Mouse (Mus musculus): Measurements from ENCODE around the gene Tgoln1. TPM values are rescaled to one million over a fixed set of nuclear protein-coding genes. Genes with fewer than 3 reads are reported as not detected.

The Tgoln1 gene
- total and polyA plus RNA-seq, 2 experiments: 41.4 to 68.7 TPM

DNA sequence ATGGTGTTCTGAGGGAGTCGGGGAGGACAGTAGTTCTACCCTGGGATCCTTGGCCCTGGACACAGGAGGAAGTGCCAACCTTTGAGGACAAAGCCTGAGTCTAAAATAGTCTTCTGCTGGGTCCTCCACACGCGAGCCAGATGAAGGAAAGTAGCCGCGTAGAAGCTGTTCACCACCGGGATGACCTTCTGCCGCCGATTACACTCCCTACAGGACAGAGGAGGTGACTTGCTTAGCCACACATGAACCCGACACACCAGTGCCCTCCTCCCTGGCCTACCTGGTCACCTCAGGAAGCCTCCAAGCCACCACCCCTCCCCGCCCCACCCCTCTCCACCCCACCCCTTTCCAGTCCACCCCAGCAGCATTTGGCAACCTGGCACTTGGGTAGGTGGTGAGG lies 48.1 kb downstream of the Tgoln1 start:
- Histone ChIP-seq H3K4me3 (ENCODE audit: insufficient read depth, low read depth, low read length) (no peak overlapping the region), H3K4me1 (ENCODE audit: control insufficient read depth, insufficient read depth, low read length) (peaks cover 30% of the 10 kb centered on the region), H3K9ac (ENCODE audit: low read depth, low read length) (no peak overlapping the region), H3K79me2 (ENCODE audit: control insufficient read depth, insufficient read depth, low read length) (peaks cover 4% of the 10 kb centered on the region; the same call in 1 of the 2 replicates), H3K27ac (replicated peaks; ENCODE audit: insufficient read depth, low read depth, low read length) (peak overlapping the region; percentile 76; the same call in 1 of the 2 replicates), H3K36me3 (ENCODE audit: control insufficient read depth, insufficient read depth, low read length) (peaks cover 9% of the 10 kb centered on the region; the same call in 1 of the 2 replicates), H3K27me3 (ENCODE audit: control insufficient read depth, insufficient read depth, low read length) (no peaks in the 10 kb centered on the region)
- peak; percentile 55 for DNase-seq (ENCODE audit: extremely low read depth, low read depth, low spot score)
- TF ChIP-seq CTCF (IDR thresholded peaks at IDR 0.05; ENCODE audit: low read depth, low read length): no peak
- TF ChIP-seq POLR2A (IDR thresholded peaks at IDR 0.05; ENCODE audit: extremely low read depth, insufficient read depth, low read length): no peak
- 69% methylated on average over 10 of the region's 10 CpGs for WGBS

DNA sequence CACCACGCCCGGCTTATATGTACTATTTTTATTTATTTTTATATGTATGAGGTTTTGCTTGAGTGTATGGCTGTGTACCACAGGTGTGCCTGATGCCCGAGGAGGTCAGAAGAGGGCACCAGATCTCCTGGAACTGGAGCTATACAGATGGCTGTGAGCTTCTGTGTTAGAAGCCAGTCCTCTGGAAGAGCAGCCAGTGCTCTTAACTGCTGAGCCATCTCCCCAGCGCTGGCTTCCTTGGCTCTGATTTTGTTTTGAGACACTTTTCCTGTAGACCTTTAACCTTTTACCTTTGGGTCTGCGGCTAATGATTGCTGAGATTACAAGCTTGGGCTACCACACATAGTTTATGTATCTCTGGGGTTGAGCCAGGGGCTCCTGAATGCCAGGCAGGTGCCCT lies 49.3 kb downstream of the Tgoln1 start:
- H3K79me2 ChIP-seq (ENCODE audit: control insufficient read depth, insufficient read depth, low read length): peaks cover 4% of the 10 kb centered on the region; the same call in 1 of the 2 replicates
- TF ChIP-seq CTCF (IDR thresholded peaks at IDR 0.05; ENCODE audit: low read depth, low read length) (peak; percentile 69), POLR2A (IDR thresholded peaks at IDR 0.05; ENCODE audit: extremely low read depth, insufficient read depth, low read length) (no peak)
- no peak overlapping the region for H3K9ac ChIP-seq (ENCODE audit: low read depth, low read length)
- H3K4me1 ChIP-seq (ENCODE audit: control insufficient read depth, insufficient read depth, low read length): peaks cover 30% of the 10 kb centered on the region
- H3K27ac ChIP-seq (replicated peaks; ENCODE audit: insufficient read depth, low read depth, low read length): peak overlapping the region; percentile 76; the same call in 1 of the 2 replicates
- WGBS: 48% methylated on average over 5 of the region's 5 CpGs
- peak; percentile 98 for DNase-seq (ENCODE audit: extremely low read depth, low read depth, low spot score)
- H3K36me3 ChIP-seq (ENCODE audit: control insufficient read depth, insufficient read depth, low read length): peaks cover 8% of the 10 kb centered on the region; the same call in 1 of the 2 replicates
- no peaks in the 10 kb centered on the region for H3K27me3 ChIP-seq (ENCODE audit: control insufficient read depth, insufficient read depth, low read length)
- H3K4me3 ChIP-seq (ENCODE audit: insufficient read depth, low read depth, low read length): no peak overlapping the region

DNA sequence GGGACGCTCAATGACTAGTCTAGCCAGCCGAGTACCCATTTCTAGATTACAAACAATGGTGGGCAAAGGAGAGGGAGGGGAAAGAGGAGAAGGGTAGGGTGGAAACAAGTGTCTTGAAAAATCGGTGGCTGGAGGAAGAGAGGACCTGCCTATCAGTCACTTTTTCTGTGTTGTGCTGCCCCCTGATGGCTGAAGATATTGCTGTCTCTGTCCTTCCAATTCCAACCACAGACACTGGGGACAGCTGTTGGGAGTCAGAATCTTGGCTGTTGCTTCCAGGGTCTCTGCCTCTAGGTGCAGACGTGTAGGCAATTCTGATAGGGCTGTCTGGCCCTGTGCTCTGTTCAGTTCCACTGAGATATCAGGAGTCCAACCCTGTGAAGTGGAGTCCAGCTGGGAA lies 50.8 kb downstream of the Tgoln1 start:
- Histone ChIP-seq H3K9ac (ENCODE audit: low read depth, low read length) (0 out of 2 replicates have a peak overlapping the region, but pooled peaks have one; percentile 22), H3K36me3 (ENCODE audit: control insufficient read depth, insufficient read depth, low read length) (peaks cover 4% of the 10 kb centered on the region; the same call in 1 of the 2 replicates), H3K27me3 (ENCODE audit: control insufficient read depth, insufficient read depth, low read length) (no peaks in the 10 kb centered on the region), H3K27ac (replicated peaks; ENCODE audit: insufficient read depth, low read depth, low read length) (no peak overlapping the region), H3K4me3 (ENCODE audit: insufficient read depth, low read depth, low read length) (no peak overlapping the region), H3K4me1 (ENCODE audit: control insufficient read depth, insufficient read depth, low read length) (peaks cover 25% of the 10 kb centered on the region), H3K79me2 (ENCODE audit: control insufficient read depth, insufficient read depth, low read length) (peaks cover 4% of the 10 kb centered on the region; the same call in 1 of the 2 replicates)
- TF ChIP-seq CTCF (IDR thresholded peaks at IDR 0.05; ENCODE audit: low read depth, low read length): peak; percentile 74
- no peak for TF ChIP-seq POLR2A (IDR thresholded peaks at IDR 0.05; ENCODE audit: extremely low read depth, insufficient read depth, low read length)
- DNase-seq (ENCODE audit: extremely low read depth, low read depth, low spot score): peak; percentile 67
- 12% methylated on average over 4 of the region's 4 CpGs for WGBS

DNA sequence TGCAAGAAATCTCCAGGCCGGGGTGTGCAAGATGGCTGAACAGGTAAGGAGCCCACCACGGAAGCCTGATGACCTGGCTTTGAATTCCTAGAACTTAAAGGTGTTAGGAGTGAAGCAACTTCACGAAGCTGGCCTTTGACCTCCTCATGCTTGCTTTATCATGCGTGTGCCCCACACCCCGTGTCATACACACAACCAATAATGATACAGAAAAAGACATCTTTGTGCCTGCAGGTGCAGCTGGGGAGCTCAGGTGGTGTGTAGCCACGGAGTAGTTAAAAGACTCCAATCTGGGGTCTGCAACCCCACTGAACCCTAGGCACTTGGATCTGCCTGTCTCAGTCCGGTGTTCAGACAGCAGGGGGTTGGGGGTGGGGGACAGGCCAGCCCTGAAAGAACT lies 51.3 kb downstream of the Tgoln1 start:
- no peak for TF ChIP-seq POLR2A (IDR thresholded peaks at IDR 0.05; ENCODE audit: extremely low read depth, insufficient read depth, low read length)

DNA sequence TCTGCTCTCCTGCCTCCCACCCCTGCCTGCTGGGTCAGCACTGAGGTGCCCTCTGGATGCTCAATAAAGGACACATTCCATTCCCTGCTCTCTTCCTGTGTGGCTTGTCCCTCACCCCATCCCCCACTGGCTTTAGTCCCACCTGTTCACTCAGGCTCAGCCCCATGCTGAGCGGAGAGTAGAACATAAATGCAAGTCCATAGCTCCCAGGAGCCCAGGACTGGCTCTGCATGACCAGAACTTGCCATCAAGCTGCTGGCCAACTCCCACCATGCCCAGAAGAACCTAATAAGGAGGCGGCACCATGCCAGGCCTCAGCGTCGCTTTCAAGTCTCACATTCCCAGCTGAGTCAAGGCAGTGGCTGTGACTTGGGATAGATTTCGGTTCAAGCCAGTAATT lies 53.9 kb downstream of the Tgoln1 start:
- Histone ChIP-seq H3K27ac (replicated peaks; ENCODE audit: insufficient read depth, low read depth, low read length) (no peak overlapping the region), H3K4me3 (ENCODE audit: insufficient read depth, low read depth, low read length) (no peak overlapping the region), H3K36me3 (ENCODE audit: control insufficient read depth, insufficient read depth, low read length) (peaks cover under 1% of the 10 kb centered on the region; the same call in 1 of the 2 replicates), H3K79me2 (ENCODE audit: control insufficient read depth, insufficient read depth, low read length) (no peaks in the 10 kb centered on the region), H3K27me3 (ENCODE audit: control insufficient read depth, insufficient read depth, low read length) (no peaks in the 10 kb centered on the region), H3K4me1 (ENCODE audit: control insufficient read depth, insufficient read depth, low read length) (peaks cover 7% of the 10 kb centered on the region), H3K9ac (ENCODE audit: low read depth, low read length) (no peak overlapping the region)
- 91% methylated on average over 5 of the region's 5 CpGs for WGBS
- no peak for DNase-seq (ENCODE audit: extremely low read depth, low read depth, low spot score)
- TF ChIP-seq CTCF (IDR thresholded peaks at IDR 0.05; ENCODE audit: low read depth, low read length): no peak
- TF ChIP-seq POLR2A (IDR thresholded peaks at IDR 0.05; ENCODE audit: extremely low read depth, insufficient read depth, low read length): no peak

More for the DNA sequence above, 51.3 kb downstream of the Tgoln1 start:
- no peak overlapping the region for H3K4me3 ChIP-seq (ENCODE audit: insufficient read depth, low read depth, low read length)
- no peak overlapping the region for H3K27ac ChIP-seq (replicated peaks; ENCODE audit: insufficient read depth, low read depth, low read length)
- no peak overlapping the region for H3K9ac ChIP-seq (ENCODE audit: low read depth, low read length)
- WGBS: 43% methylated on average over 7 of the region's 7 CpGs
- H3K79me2 ChIP-seq (ENCODE audit: control insufficient read depth, insufficient read depth, low read length): peaks cover 4% of the 10 kb centered on the region; the same call in 1 of the 2 replicates
- no peak for DNase-seq (ENCODE audit: extremely low read depth, low read depth, low spot score)
- no peaks in the 10 kb centered on the region for H3K27me3 ChIP-seq (ENCODE audit: control insufficient read depth, insufficient read depth, low read length)
- peaks cover 22% of the 10 kb centered on the region for H3K4me1 ChIP-seq (ENCODE audit: control insufficient read depth, insufficient read depth, low read length)
- H3K36me3 ChIP-seq (ENCODE audit: control insufficient read depth, insufficient read depth, low read length): peaks cover 4% of the 10 kb centered on the region; the same call in 1 of the 2 replicates

DNA sequence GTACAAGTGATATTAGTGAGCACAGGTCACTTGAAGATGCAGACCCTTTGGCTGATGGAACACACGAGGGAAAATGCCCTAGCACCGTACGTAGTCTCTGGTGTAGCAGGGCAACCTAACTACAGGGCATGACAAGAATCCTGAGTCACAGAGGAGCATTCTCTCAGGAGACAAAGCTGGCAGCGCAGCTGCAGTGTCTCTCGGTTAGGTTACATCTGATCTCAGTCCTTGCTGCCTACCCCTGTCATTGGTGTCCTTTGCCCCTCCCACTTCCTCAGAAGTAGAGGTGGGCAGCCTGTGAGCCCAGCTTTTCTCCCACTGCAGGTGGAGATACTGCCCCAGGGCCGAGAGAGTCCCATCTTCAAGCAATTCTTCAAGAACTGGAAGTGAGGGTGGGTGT lies 54.3 kb downstream of the Tgoln1 start:
- WGBS: 86% methylated on average over 6 of the region's 6 CpGs
- H3K9ac ChIP-seq (ENCODE audit: low read depth, low read length): no peak overlapping the region
- no peak for TF ChIP-seq CTCF (IDR thresholded peaks at IDR 0.05; ENCODE audit: low read depth, low read length)
- no peak for TF ChIP-seq POLR2A (IDR thresholded peaks at IDR 0.05; ENCODE audit: extremely low read depth, insufficient read depth, low read length)
- no peak for DNase-seq (ENCODE audit: extremely low read depth, low read depth, low spot score)
- H3K79me2 ChIP-seq (ENCODE audit: control insufficient read depth, insufficient read depth, low read length): no peaks in the 10 kb centered on the region
- no peak overlapping the region for H3K27ac ChIP-seq (replicated peaks; ENCODE audit: insufficient read depth, low read depth, low read length)
- no peaks in the 10 kb centered on the region for H3K36me3 ChIP-seq (ENCODE audit: control insufficient read depth, insufficient read depth, low read length)
- peaks cover 6% of the 10 kb centered on the region for H3K4me1 ChIP-seq (ENCODE audit: control insufficient read depth, insufficient read depth, low read length)
- H3K4me3 ChIP-seq (ENCODE audit: insufficient read depth, low read depth, low read length): no peak overlapping the region
- no peaks in the 10 kb centered on the region for H3K27me3 ChIP-seq (ENCODE audit: control insufficient read depth, insufficient read depth, low read length)
